Mouse (Mus musculus) MEL (cell line): ENCODE data around the gene Grb2. TPM values are rescaled to one million over a fixed set of nuclear protein-coding genes. Genes with fewer than 3 reads are reported as not detected.
A peak's percentile ranks its signal among the peaks of the same experiment; 100 is the strongest.

Experiments
- DNase-seq: peaks from one replicate; pipeline ENCODE4 v3.0.0; 2011; ENCODE audit warnings: low read depth, low spot score
- H3K27ac ChIP-seq: 2 replicates; pipeline ENCODE4 v1.5.1; 2012; ENCODE audit warnings: low read depth, mild to moderate bottlenecking, control low read depth, low read length, moderate library complexity; ENCODE audit not compliant: control insufficient read depth
- H3K27me3 ChIP-seq, 2 experiments: fragments of 150-350 bp in 1 of 2; sonication (generic) in 1 of 2; 2 replicates each; pipeline ENCODE4 v1.6.1; 2012; ENCODE audit warnings: low read length in 2 of 2, mild to moderate bottlenecking in 2 of 2, improper control_type of control experiment in 1 of 2, moderate library complexity in 1 of 2; ENCODE audit not compliant: insufficient read depth in 2 of 2, control insufficient read depth in 1 of 2
- H3K36me3 ChIP-seq, 2 experiments: 2 replicates each; pipeline ENCODE4 v1.6.1; 2012 to 2014; ENCODE audit warnings: low read length in 2 of 2, improper control_type of control experiment in 1 of 2, inconsistent platforms in 1 of 2, mild to moderate bottlenecking in 1 of 2; ENCODE audit not compliant: insufficient read depth in 2 of 2, control insufficient read depth in 1 of 2
- H3K4me1 ChIP-seq, 2 experiments: fragments of 150-350 bp in 1 of 2; sonication (generic) in 1 of 2; 2 replicates each; pipeline ENCODE4 v1.6.1; 2012; ENCODE audit warnings: low read length in 2 of 2, improper control_type of control experiment in 1 of 2, mild to moderate bottlenecking in 1 of 2; ENCODE audit not compliant: insufficient read depth in 2 of 2, control insufficient read depth in 1 of 2
- H3K4me3 ChIP-seq, 2 experiments: fragments of 150-350 bp in 1 of 2; sonication (generic) in 1 of 2; 2 replicates each; pipeline ENCODE4 v1.5.1; 2012; ENCODE audit warnings: low read depth in 2 of 2, low read length in 2 of 2, mild to moderate bottlenecking in 2 of 2, moderate library complexity in 2 of 2, control low read depth in 1 of 2, improper control_type of control experiment in 1 of 2; ENCODE audit not compliant: control insufficient read depth in 1 of 2, insufficient read depth in 1 of 2
- H3K79me2 ChIP-seq: 2 replicates; pipeline ENCODE4 v1.6.1; 2012; ENCODE audit warnings: mild to moderate bottlenecking, low read length, moderate library complexity; ENCODE audit not compliant: control insufficient read depth, poor library complexity, insufficient read depth
- H3K9ac ChIP-seq: 2 replicates; pipeline ENCODE4 v1.6.1; 2012; ENCODE audit warnings: low read depth, mild to moderate bottlenecking, control low read depth, low read length, moderate library complexity; ENCODE audit not compliant: control insufficient read depth, poor library complexity, severe bottlenecking
- H3K9me3 ChIP-seq: fragments of 150-350 bp; sonication (generic); replicated peaks from 2 replicates; pipeline ENCODE4 v1.6.1; 2012; ENCODE audit warnings: mild to moderate bottlenecking, low read length, improper control_type of control experiment, moderate library complexity; ENCODE audit not compliant: insufficient read depth
- BHLHE40 ChIP-seq: IDR thresholded peaks from 2 replicates; pipeline ENCODE4 v1.6.1; 2012; ENCODE audit warnings: low read depth, mild to moderate bottlenecking, inconsistent platforms, low read length, improper control_type of control experiment, borderline replicate concordance
- CHD2 ChIP-seq: IDR thresholded peaks from 2 replicates; pipeline ENCODE4 v1.6.1; 2011; ENCODE audit warnings: low read length, improper control_type of control experiment
- CTCF ChIP-seq, 3 experiments: IDR thresholded peaks in 2 of 3; conservative IDR thresholded peaks in 1 of 3; 2 replicates each; pipeline ENCODE4 v1.5.1; 2011 to 2012; ENCODE audit warnings: low read length in 3 of 3, low read depth in 2 of 3, mild to moderate bottlenecking in 2 of 3, improper control_type of control experiment in 1 of 3, inconsistent platforms in 1 of 3, mixed read lengths in 1 of 3, moderate library complexity in 1 of 3; ENCODE audit not compliant: control insufficient read depth in 1 of 3, insufficient read depth in 1 of 3, poor library complexity in 1 of 3, severe bottlenecking in 1 of 3
- E2F4 ChIP-seq: IDR thresholded peaks from 2 replicates; pipeline ENCODE4 v1.6.1; 2011; ENCODE audit warnings: low read depth, low read length, improper control_type of control experiment, borderline replicate concordance
- ELF1 ChIP-seq: IDR thresholded peaks from 2 replicates; pipeline ENCODE4 v1.6.1; 2014; ENCODE audit warnings: low read depth, mild to moderate bottlenecking, inconsistent platforms, low read length, improper control_type of control experiment, moderate library complexity
- EP300 ChIP-seq, 2 experiments: IDR thresholded peaks; 2 replicates each; pipeline ENCODE4 v1.6.1; 2011; ENCODE audit warnings: improper control_type of control experiment in 2 of 2, low read length in 2 of 2, low read depth in 1 of 2, mild to moderate bottlenecking in 1 of 2
- ETS1 ChIP-seq: IDR thresholded peaks from 2 replicates; pipeline ENCODE4 v1.6.1; 2012; ENCODE audit warnings: low read depth, mild to moderate bottlenecking, inconsistent platforms, low read length, improper control_type of control experiment, moderate library complexity
- GABPA ChIP-seq: IDR thresholded peaks from 2 replicates; pipeline ENCODE4 v1.6.1; 2012; ENCODE audit warnings: low read depth, mild to moderate bottlenecking, inconsistent platforms, low read length, improper control_type of control experiment, moderate library complexity
- GATA1 ChIP-seq: IDR thresholded peaks from 2 replicates; pipeline ENCODE4 v1.6.1; 2011; ENCODE audit warnings: low read depth, low read length, improper control_type of control experiment
- HCFC1 ChIP-seq: IDR thresholded peaks from 2 replicates; pipeline ENCODE4 v1.6.1; 2012; ENCODE audit warnings: low read depth, mild to moderate bottlenecking, inconsistent platforms, low read length, improper control_type of control experiment, moderate library complexity
- MAFK ChIP-seq: IDR thresholded peaks from 2 replicates; pipeline ENCODE4 v1.6.1; 2011; ENCODE audit warnings: low read depth, mild to moderate bottlenecking, low read length, improper control_type of control experiment, borderline replicate concordance
- MAX ChIP-seq: IDR thresholded peaks from 2 replicates; pipeline ENCODE4 v1.6.1; 2011; ENCODE audit warnings: low read length, improper control_type of control experiment
- MAZ ChIP-seq: IDR thresholded peaks from 2 replicates; pipeline ENCODE4 v1.6.1; 2012; ENCODE audit warnings: low read depth, mild to moderate bottlenecking, inconsistent platforms, low read length, improper control_type of control experiment
- MEF2A ChIP-seq: IDR thresholded peaks from 2 replicates; pipeline ENCODE4 v1.6.1; 2014; ENCODE audit warnings: low read depth, mild to moderate bottlenecking, inconsistent platforms, low read length, improper control_type of control experiment; ENCODE audit not compliant: poor library complexity, insufficient replicate concordance, severe bottlenecking; ENCODE audit errors: extremely low read depth
- MYB ChIP-seq: IDR thresholded peaks from 2 replicates; pipeline ENCODE4 v1.6.1; 2011; ENCODE audit warnings: mild to moderate bottlenecking, low read depth, low read length, improper control_type of control experiment
- MYC ChIP-seq: IDR thresholded peaks from 2 replicates; pipeline ENCODE4 v1.6.1; 2011; ENCODE audit warnings: low read depth, mild to moderate bottlenecking, low read length, improper control_type of control experiment, moderate library complexity
- NELFE ChIP-seq: IDR thresholded peaks from 2 replicates; pipeline ENCODE4 v1.6.1; 2011; ENCODE audit warnings: low read depth, low read length, improper control_type of control experiment
- POLR2A ChIP-seq, 2 experiments: IDR thresholded peaks; 2 replicates each; pipeline ENCODE4 v1.6.1; 2011 to 2012; ENCODE audit warnings: low read length in 2 of 2, mild to moderate bottlenecking in 2 of 2, control low read depth in 1 of 2, improper control_type of control experiment in 1 of 2, low read depth in 1 of 2, moderate library complexity in 1 of 2; ENCODE audit not compliant: control insufficient read depth in 1 of 2, insufficient read depth in 1 of 2, poor library complexity in 1 of 2
- POLR2AphosphoS2 ChIP-seq: IDR thresholded peaks from 2 replicates; pipeline ENCODE4 v1.6.1; 2011; ENCODE audit warnings: low read length, improper control_type of control experiment
- POLR2AphosphoS5 ChIP-seq: IDR thresholded peaks from 2 replicates; pipeline ENCODE4 v1.6.1; 2012; ENCODE audit warnings: low read depth, borderline replicate concordance, mild to moderate bottlenecking, inconsistent platforms, low read length, moderate library complexity, mixed read lengths
- RAD21 ChIP-seq: IDR thresholded peaks from 2 replicates; pipeline ENCODE4 v1.6.1; 2011; ENCODE audit warnings: mild to moderate bottlenecking, low read depth, low read length, improper control_type of control experiment
- RCOR1 ChIP-seq: IDR thresholded peaks from 2 replicates; pipeline ENCODE4 v1.6.1; 2012; ENCODE audit warnings: low read depth, mild to moderate bottlenecking, inconsistent platforms, low read length, improper control_type of control experiment
- TBP ChIP-seq: IDR thresholded peaks from 2 replicates; pipeline ENCODE4 v1.8.0; 2011; ENCODE audit warnings: low read depth, low read length, improper control_type of control experiment
- UBTF ChIP-seq: IDR thresholded peaks from 2 replicates; pipeline ENCODE4 v1.6.1; 2012; ENCODE audit warnings: low read depth, mild to moderate bottlenecking, inconsistent platforms, low read length, improper control_type of control experiment, moderate library complexity, borderline replicate concordance; ENCODE audit not compliant: insufficient read depth
- USF1 ChIP-seq: IDR thresholded peaks from 2 replicates; pipeline ENCODE4 v1.6.1; 2014; ENCODE audit warnings: low read depth, mild to moderate bottlenecking, inconsistent platforms, low read length, improper control_type of control experiment, moderate library complexity
- ZC3H11A ChIP-seq: IDR thresholded peaks from 2 replicates; pipeline ENCODE4 v1.6.1; 2012; ENCODE audit warnings: low read depth, mild to moderate bottlenecking, inconsistent platforms, low read length, improper control_type of control experiment
- ZKSCAN1 ChIP-seq: IDR thresholded peaks from 2 replicates; pipeline ENCODE4 v1.6.1; 2012; ENCODE audit warnings: low read depth, mild to moderate bottlenecking, inconsistent platforms, low read length, improper control_type of control experiment, moderate library complexity
- ZMIZ1 ChIP-seq: IDR thresholded peaks from 2 replicates; pipeline ENCODE4 v1.6.1; 2012; ENCODE audit warnings: low read depth, mild to moderate bottlenecking, inconsistent platforms, low read length, improper control_type of control experiment, moderate library complexity
- polyA plus RNA-seq, 2 experiments: library from polyadenylated mRNA; stranded (reverse) in 1 of 2; unstranded in 1 of 2; fragments of >175 nt in 1 of 2; fragments of >200 nt in 1 of 2; gene quantifications; 2 replicates each; pipeline versions ENCODE4 v1.2.1 to v1.2.4; 2012; ENCODE audit warnings: low replicate concordance in 2 of 2, low read depth in 1 of 2; ENCODE audit not compliant: insufficient read length in 2 of 2, insufficient read depth in 1 of 2, missing spikeins in 1 of 2
- total RNA-seq: library from RNA; depleted of rRNA; stranded (reverse); fragments of 300-350 nt; gene quantifications from 2 replicates; pipeline ENCODE4 v1.2.3, GENCODE M21; 2012

Grb2 gene
- total and polyA plus RNA-seq, 3 experiments, result 75.3 to 261 TPM; not detected in 1

DNA sequence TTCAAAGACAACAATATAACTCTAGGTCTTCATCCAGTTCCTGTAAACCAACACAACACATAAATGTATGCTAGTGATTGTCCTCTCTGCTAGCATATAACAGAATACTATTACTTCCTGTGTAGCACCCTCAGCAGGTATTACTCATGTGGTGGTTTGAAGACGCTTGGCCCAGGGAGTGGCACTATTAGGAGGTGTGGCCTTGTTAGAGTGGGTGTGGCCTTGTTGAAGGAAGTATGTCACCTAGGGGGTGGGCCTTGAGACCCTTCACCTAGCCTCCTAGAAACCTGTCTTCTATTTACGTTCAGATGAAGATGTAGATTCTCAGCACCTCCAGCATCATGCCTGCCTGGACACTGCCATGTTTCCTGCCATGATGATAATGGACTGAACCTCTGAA, 4.9 kb downstream of the Grb2 start:
- no peak overlapping the region for H3K27ac ChIP-seq
- H3K27me3 ChIP-seq, result no peaks in the 10 kb centered on the region
- DNase-seq, result peak; percentile 58
- H3K9ac ChIP-seq, result no peak overlapping the region
- peaks cover 95% of the 10 kb centered on the region for H3K79me2 ChIP-seq
- no peaks in the 10 kb centered on the region for H3K9me3 ChIP-seq
- peaks cover 23 to 44% of the 10 kb centered on the region in 2 experiments for H3K4me1 ChIP-seq
- TF ChIP-seq ZC3H11A (no peak), POLR2AphosphoS5 (no peak), ZKSCAN1 (no peak), POLR2AphosphoS2 (no peak), MEF2A (no peak), HCFC1 (no peak), ETS1 (no peak), MYC (no peak), USF1 (no peak), RCOR1 (no peak), MAX (no peak), CTCF (IDR thresholded peaks at IDR 0.05 in 2 of 3, conservative IDR thresholded peaks at IDR 0.05 in 1 of 3; ENCODE audit: control insufficient read depth in 1 of 3, insufficient read depth in 1 of 3, low read depth in 2 of 3, low read length in 3 of 3, poor library complexity in 1 of 3, severe bottlenecking in 1 of 3) (no peak), CHD2 (no peak), MAFK (no peak), MAZ (no peak), GABPA (no peak)
- H3K36me3 ChIP-seq, result peaks cover 20 to 53% of the 10 kb centered on the region in 2 experiments
- no peak overlapping the region for H3K4me3 ChIP-seq

DNA sequence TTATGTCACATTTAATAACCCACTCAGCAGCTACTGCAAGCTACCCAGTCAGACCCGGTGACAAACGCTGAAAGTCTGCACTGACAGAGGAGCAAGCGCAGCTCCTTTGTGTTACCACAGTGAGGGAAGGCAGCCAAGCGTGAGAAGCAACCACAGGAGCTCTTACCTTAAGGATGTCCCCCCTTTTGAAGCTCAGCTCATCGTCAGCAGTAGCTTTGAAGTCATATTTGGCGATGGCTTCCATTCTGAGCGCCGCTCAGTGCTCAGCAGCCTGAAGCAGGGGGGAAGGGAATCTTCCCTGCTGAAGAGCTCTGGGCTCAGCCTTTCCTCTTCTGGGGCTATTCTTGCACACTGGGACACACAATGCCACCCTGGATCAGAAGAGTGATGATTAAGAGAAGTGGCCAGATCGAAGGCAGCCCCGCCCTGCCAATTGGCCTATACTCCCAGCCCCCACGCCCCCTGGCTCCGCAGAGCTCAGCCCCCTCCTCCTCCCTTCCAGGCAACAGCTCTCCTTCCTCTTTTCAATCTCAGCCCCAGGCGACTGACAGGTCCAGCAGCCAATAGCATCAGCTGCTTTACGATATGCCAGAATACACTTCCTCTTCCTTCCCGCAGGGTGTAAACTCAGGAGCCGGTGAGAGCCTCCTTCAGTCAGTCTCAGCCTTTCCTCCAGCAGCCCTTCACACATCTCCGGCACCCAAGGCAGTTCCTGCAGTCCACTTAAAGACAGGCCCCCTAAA, 9.2 kb downstream of the Grb2 start:
- Histone ChIP-seq H3K9ac (peak overlapping the region; percentile 42), H3K27ac (peak overlapping the region; percentile 21), H3K27me3 (no peaks in the 10 kb centered on the region), H3K79me2 (peaks cover 95% of the 10 kb centered on the region), H3K9me3 (no peaks in the 10 kb centered on the region), H3K4me3 (peak overlapping the region; percentile 27 to 34), H3K36me3 (peaks cover 42 to 70% of the 10 kb centered on the region in 2 experiments), H3K4me1 (peaks cover 19 to 35% of the 10 kb centered on the region in 2 experiments)
- peak; percentile 99 for DNase-seq
- TF ChIP-seq MAX (no peak), CTCF (IDR thresholded peaks at IDR 0.05 in 2 of 3, conservative IDR thresholded peaks at IDR 0.05 in 1 of 3; ENCODE audit: control insufficient read depth in 1 of 3, insufficient read depth in 1 of 3, low read depth in 2 of 3, low read length in 3 of 3, poor library complexity in 1 of 3, severe bottlenecking in 1 of 3) (no peak), RCOR1 (peak; percentile 70; the same call in 1 of the 2 replicates), MEF2A (no peak), CHD2 (peak; percentile 43; the same call in 1 of the 2 replicates), ELF1 (peak; percentile 91), GABPA (no peak), EP300 (IDR thresholded peaks at IDR 0.05; ENCODE audit: low read depth in 1 of 2, low read length in 2 of 2) (peak in 1 of 2 experiments; percentile 25; a peak in 1 of 4 replicates), POLR2A (IDR thresholded peaks at IDR 0.05; ENCODE audit: control insufficient read depth in 1 of 2, insufficient read depth in 1 of 2, low read depth in 1 of 2, low read length in 2 of 2, poor library complexity in 1 of 2) (peak in 1 of 2 experiments; percentile 61; a peak in 1 of 4 replicates), POLR2AphosphoS2 (no peak; the same call in 1 of the 2 replicates), E2F4 (no peak), USF1 (no peak), BHLHE40 (no peak), TBP (peak; percentile 95), NELFE (no peak), ZMIZ1 (no peak), GATA1 (peak; percentile 66), MYB (no peak), RAD21 (no peak), ZKSCAN1 (no peak), UBTF (peak; percentile 90; the same call in 1 of the 2 replicates), HCFC1 (peak; percentile 79), MAFK (no peak)
